Mouse (Mus musculus) macrophage (primary cell): ENCODE measurements around the gene Cog3. TPM values are rescaled to one million over a fixed set of nuclear protein-coding genes. Genes with fewer than 3 reads are reported as not detected.

Experiments used
- H3K27ac ChIP-seq: fragments of 350-480 bp; formaldehyde crosslinking; 2 replicates; pipeline ENCODE4 v1.9.0; 2021
- H3K36me3 ChIP-seq: fragments of 350-480 bp; formaldehyde crosslinking; 2 replicates; pipeline ENCODE4 v1.9.0; 2021; ENCODE audit errors: inconsistent target
- H3K4me3 ChIP-seq: fragments of 350-480 bp; formaldehyde crosslinking; 2 replicates; pipeline ENCODE4 v1.9.0; 2021; ENCODE audit errors: inconsistent target
- H3K79me2 ChIP-seq: fragments of 350-480 bp; formaldehyde crosslinking; 2 replicates; pipeline ENCODE4 v1.9.0; 2021; ENCODE audit errors: inconsistent target
- WGBS: methylation state at CpG from one replicate; pipeline ENCODE4 v1.1.7; 2026; ENCODE audit warnings: inconsistent platforms; ENCODE audit not compliant: missing documents; 5-methylcytosine and 5-hydroxymethylcytosine counted together
- polyA plus RNA-seq: library from polyadenylated mRNA; stranded (reverse); fragments of 250-400 nt; gene quantifications from 3 replicates; pipeline ENCODE4 v1.2.4, GENCODE M21; 2018; ENCODE audit warnings: inconsistent platforms

The Cog3 gene
- polyA plus RNA-seq, 1 experiment from 2014 or later: 16.1 TPM

DNA sequence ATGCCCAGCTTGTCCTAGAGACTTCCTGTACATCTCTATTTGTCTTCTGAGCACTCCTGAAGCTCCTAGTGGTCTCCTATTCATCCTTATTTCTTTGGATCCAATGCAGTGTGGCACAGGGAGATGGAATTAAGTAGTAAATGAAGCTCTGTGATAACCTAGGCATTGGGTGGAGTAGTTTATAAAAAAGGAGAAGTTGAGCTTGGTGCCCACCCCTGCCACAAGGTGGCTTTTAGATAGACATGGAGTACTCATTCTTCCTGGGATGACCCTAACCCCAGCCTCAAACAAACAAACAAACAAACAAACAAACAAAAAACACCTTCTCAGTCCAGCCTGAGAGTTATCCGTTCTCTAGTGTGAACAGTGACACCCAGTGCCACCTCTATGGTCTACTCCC is 56.4 kb downstream of the Cog3 start:
- 92% methylated on average over 1 of the region's 1 CpGs for WGBS
- Histone ChIP-seq H3K36me3 (peaks cover 18% of the 10 kb centered on the region), H3K27ac (no peak overlapping the region), H3K79me2 (no peaks in the 10 kb centered on the region), H3K4me3 (no peak overlapping the region)

- 87% methylated on average over 5 of the region's 5 CpGs for WGBS
- Histone ChIP-seq H3K27ac (no peak overlapping the region), H3K36me3 (peaks cover 2% of the 10 kb centered on the region; the same call in 1 of the 2 replicates), H3K4me3 (no peak overlapping the region), H3K79me2 (no peaks in the 10 kb centered on the region)
Observed at GRCm38 (mm10) chr14:75696096-75696495, 58.2 kb downstream of the Cog3 start.

GRCm38 (mm10) chr14:75690428-75690827 is 63.9 kb downstream of the Cog3 start:
- H3K79me2 ChIP-seq: no peaks in the 10 kb centered on the region
- no peaks in the 10 kb centered on the region for H3K36me3 ChIP-seq
- H3K4me3 ChIP-seq: no peak overlapping the region
- H3K27ac ChIP-seq: no peak overlapping the region
- 95% methylated on average over 2 of the region's 2 CpGs for WGBS

DNA sequence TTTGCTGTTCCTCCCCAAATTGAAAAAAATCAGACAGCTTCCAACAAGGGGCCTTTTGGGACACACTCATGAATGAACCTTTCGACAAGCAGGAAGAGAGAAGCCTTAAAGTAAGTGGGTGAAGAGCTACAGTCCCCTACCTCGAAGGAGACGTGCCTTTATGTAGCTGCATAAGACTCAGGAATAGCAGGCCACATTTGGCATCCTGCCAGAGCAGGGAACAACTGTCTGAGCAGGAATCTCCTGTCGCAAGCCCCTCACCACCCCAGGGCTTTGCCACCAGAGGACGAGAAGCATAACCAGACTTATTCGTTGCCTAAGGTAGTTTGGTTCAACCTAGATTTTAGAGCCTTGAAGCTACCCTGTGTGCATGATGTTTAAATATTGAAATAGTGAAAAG is 78.0 kb downstream of the Cog3 start:
- Histone ChIP-seq H3K36me3 (no peaks in the 10 kb centered on the region), H3K79me2 (no peaks in the 10 kb centered on the region), H3K4me3 (no peak overlapping the region), H3K27ac (no peak overlapping the region)
- 77% methylated on average over 6 of the region's 6 CpGs for WGBS

DNA sequence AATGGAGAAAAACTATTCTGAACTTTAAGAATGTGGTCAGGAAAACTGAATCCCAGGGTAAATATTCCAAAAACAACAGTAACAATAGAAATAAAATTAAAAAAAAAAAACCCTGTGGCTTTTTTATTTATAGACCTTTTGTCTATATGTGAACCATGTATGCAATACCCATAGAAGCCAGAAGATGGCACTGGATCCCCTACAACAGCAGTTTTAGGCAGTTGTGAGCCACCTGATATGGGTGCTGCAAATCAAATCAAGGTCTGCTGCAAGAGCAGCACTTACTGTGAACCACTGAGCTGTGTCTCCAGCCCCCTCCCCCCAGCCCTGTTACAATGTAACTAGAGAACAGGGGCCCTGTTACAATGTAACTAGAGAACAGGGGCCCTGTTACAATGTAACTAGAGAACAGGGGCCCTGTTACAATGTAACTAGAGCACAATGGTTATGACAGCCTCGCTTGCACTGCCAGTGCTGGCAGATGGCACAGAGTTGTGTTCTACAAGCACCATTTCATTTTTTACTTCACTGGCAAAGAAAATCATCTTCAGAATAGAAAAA is 85.2 kb downstream of the Cog3 start:
- H3K4me3 ChIP-seq: no peak overlapping the region
- H3K79me2 ChIP-seq: no peaks in the 10 kb centered on the region
- no peak overlapping the region for H3K27ac ChIP-seq
- 94% methylated on average over 1 of the region's 1 CpGs for WGBS
- no peaks in the 10 kb centered on the region for H3K36me3 ChIP-seq

DNA sequence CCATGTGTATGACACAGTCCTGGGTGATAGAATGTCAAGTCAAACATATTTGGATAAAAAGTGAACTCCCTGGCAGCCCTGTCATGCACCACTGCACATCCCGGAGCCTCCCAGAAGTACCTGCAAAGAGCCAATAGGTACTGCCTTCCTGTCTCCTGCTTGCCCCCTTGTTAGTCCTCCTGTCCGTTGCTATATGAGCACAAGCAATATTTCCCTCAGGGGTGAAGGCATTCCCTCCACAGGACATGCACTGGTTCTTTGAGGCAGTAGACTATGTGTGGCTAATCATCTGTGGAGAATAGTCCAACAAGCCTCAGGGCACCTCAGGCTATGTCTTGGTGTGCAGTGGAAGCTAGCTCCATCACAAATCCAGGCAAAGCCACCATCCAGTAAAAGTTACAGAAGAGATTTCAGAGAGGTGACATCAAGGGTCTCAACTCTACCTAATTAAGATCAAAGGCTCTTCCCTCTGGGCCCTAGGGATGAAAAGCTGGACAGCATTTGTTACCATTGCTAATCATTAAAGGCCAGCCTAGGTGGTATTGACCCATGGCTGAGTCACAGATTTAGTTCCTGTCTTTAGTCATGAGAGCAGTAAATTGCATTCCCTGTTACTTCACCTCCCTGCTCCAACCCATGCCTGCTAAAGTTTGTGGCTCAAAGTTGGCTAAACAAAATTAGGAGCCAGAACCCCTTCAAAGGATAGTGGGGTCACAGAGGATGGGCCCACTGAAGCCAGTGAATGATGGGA is 88.7 kb downstream of the Cog3 start:
- H3K4me3 ChIP-seq: no peak overlapping the region
- H3K36me3 ChIP-seq: no peaks in the 10 kb centered on the region
- H3K27ac ChIP-seq: no peak overlapping the region
- no peaks in the 10 kb centered on the region for H3K79me2 ChIP-seq
- WGBS: 100% methylated on average over 2 of the region's 2 CpGs

- Histone ChIP-seq H3K36me3 (no peaks in the 10 kb centered on the region), H3K4me3 (no peak overlapping the region), H3K79me2 (no peaks in the 10 kb centered on the region), H3K27ac (no peak overlapping the region)
- 87% methylated on average over 8 of the region's 8 CpGs for WGBS
Observed at GRCm38 (mm10) chr14:75661548-75661947, 92.8 kb downstream of the Cog3 start.

GRCm38 (mm10) chr14:75660936-75661335 is 93.4 kb downstream of the Cog3 start:
- WGBS: 86% methylated on average over 6 of the region's 6 CpGs
- no peaks in the 10 kb centered on the region for H3K79me2 ChIP-seq
- H3K4me3 ChIP-seq: no peak overlapping the region
- H3K36me3 ChIP-seq: no peaks in the 10 kb centered on the region
- no peak overlapping the region for H3K27ac ChIP-seq

Other genes with a start within 250 kb of the Cog3 start
- not detected in 3 replicates for gene Spert, start 161.4 kb downstream of the Cog3 start, polyA plus RNA-seq
- gene Erich6b, start 112.3 kb downstream of the Cog3 start, polyA plus RNA-seq: not detected in 3 replicates
- 14.1 to 23.1 TPM (median 23.0 TPM) in 3 replicates for gene Slc25a30, start 32.5 kb upstream of the Cog3 start, polyA plus RNA-seq
- gene Tpt1, start 90.6 kb upstream of the Cog3 start, polyA plus RNA-seq: 3,757 to 4,485 TPM (median 4,124 TPM) in 3 replicates
- gene Kctd4, start 200.5 kb upstream of the Cog3 start, polyA plus RNA-seq: not detected in 3 replicates